Mouse (Mus musculus) mesoderm, embryonic 11.5 days (tissue): ENCODE measurements around the gene Gm10229.
"Not testable (repeated sequence)": the region's sequence is repeated elsewhere in the genome, so short reads cannot be mapped to it uniquely, and the experiment has no call there.

Experiments used
- DNase-seq: peaks from one replicate; pipeline ENCODE4 v3.0.0-alpha.2; 2012; ENCODE audit warnings: low read depth, low spot score

Gm10229 gene

DNA sequence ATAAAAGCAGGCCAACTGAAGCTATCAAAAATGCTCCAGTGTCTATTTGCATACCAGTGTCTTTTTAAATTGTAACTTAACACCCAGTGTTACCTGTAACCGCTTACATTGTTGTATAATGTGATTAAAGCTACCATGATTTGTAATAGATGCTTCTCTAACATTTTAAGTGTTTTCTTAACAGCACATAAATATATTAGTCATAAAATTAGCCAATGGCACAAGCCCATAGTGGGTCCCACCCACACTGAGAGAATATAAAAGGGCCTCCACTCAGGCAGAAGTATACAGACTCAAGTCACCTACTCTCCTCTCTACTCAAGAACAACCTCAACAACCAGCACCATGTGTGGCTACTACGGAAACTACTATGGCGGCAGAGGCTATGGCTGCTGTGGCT, at the start of gene Gm10229:
TSS of gene Gm10229 (plus strand) at position 301 of the 400 bp plus-strand sequence.
- DNase-seq: not testable (repeated sequence)

DNA sequence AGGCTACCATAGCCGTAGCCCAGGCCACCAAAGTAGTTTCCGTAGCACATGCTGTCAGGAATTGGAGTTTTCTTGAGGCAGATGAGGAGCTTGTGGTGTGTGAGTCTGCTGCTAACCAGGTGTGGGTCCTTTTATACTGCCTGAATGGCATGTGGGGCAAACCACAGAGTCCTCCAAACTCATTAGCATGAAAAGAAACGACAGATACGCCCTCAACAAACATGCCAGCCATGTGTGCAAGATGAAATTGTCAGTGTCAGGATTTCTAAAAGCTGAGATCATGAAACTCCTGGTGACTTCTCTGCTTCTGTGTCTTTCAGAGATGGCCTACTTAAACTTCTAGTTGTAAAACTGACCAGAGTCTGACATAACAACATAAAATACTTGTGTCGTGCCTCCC, 4.4 kb upstream of the Gm10229 start, which contains the start of gene Krtap22-2:
TSS of gene Krtap22-2 (minus strand) at position 101 of the 400 bp plus-strand sequence.
- DNase-seq: no peak

DNA sequence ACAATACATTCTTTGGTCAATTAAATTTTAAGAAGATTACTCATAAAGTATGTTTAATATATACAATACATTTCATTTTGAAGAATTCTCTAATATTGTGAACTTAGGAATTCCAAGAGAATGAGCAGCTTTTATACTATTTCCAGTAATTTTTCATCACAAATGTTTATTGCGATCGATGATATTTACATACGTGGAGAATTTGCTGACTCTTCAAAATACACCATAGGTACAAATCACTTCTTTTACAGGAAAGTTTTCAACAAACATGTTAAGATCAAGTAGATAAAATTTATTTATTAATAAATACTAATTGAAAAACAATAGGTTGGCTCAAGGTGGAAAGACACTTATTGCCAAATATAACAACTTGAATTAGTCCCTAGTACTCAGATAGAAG, 1.1 kb upstream of the Gm10229 start:
- DNase-seq: no peak

DNA sequence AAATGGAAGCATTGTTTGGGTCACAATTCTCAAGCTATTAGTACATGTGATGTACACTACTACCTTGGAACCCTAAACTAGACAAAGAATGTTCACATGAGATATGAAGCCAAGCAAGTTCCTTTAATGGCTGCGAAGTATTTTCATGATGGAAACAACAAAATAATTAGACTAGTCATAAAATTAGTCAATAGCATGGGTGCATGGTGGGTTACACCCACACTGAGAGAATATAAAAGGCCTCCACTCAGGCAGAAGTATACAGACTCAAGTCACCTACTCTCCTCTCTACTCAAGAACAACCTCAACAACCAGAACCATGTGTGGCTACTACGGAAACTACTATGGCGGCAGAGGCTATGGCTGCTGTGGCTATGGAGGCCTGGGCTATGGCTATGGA, 16.3 kb downstream of the Gm10229 start, which contains the start of gene Krtap6-1:
TSS of gene Krtap6-1 (plus strand) at position 301 of the 400 bp plus-strand sequence.
- DNase-seq: not testable (repeated sequence)

DNA sequence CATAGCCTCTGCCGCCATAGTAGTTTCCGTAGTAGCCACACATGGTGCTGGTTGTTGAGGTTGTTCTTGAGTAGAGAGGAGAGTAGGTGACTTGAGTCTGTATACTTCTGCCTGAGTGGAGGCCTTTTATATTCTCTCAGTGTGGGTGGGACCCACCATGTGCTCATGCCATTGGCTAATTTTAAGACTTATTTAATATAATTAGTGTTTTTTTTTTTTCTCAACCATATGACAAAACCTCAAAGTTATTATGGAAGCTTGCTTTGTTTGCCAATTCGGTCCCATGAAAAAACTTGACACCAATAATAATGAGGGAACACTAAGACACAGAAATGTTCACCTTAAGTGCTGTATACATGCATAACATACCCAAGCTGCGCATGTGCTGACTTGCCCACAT, 26.3 kb downstream of the Gm10229 start, which contains the start of gene Gm10228:
TSS of gene Gm10228 (minus strand) at position 101 of the 400 bp plus-strand sequence.
- DNase-seq: not testable (repeated sequence)

DNA sequence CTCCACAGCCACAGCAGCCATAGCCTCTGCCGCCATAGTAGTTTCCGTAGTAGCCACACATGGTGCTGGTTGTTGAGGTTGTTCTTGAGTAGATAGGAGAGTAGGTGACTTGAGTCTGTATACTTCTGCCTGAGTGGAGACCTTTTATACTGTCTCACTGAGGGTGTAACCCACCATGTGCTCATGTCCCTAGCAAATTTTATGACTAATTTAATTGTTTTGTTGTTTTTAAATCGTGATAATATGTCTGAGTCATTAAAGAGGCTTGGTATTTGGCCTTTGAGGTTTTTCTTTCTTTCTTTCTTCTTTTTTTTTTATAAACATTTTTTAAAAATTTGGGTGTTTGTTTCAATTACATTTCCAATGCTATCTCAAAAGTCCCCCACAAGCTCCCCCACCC, 32.7 kb downstream of the Gm10229 start, which contains the start of gene Krtap6-5:
TSS of gene Krtap6-5 (minus strand) at position 101 of the 400 bp plus-strand sequence.
- no peak for DNase-seq

DNA sequence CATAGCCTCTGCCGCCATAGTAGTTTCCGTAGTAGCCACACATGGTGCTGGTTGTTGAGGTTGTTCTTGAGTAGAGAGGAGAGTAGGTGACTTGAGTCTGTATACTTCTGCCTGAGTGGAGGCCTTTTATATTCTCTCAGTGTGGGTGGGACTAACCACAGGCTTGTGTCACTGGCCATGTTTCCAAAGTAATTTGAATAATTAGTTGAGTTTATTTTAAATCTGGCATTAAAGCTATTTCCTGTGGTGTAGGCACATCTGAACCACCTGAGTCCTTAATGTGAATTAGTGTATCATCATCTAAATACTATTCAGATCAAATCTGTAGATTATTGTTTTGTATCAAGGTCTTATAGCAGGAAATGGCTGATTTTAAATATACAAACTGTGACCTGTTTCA, 48.8 kb downstream of the Gm10229 start, which contains the start of gene 1110025L11Rik:
TSS of gene 1110025L11Rik (minus strand) at position 101 of the 400 bp plus-strand sequence.
- not testable (repeated sequence) for DNase-seq
